Mouse (Mus musculus): ENCODE data around the gene Mettl27. TPM values are rescaled to one million over a fixed set of nuclear protein-coding genes. Genes with fewer than 3 reads are reported as not detected.
A peak's percentile ranks its signal among the peaks of the same experiment; 100 is the strongest.

Gene Mettl27
- polyA plus RNA-seq, 1 experiment from 2014 or later, result 11.8 TPM

- Histone ChIP-seq H3K36me3 (replicated peaks) (no peaks in the 10 kb centered on the region), H3K27me3 (ENCODE audit: poor library complexity, severe bottlenecking) (peaks cover 47% of the 10 kb centered on the region), H3K4me1 (peaks cover 52% of the 10 kb centered on the region), H3K27ac (no peak overlapping the region), H3K4me3 (no peak overlapping the region), H3K9me3 (no peaks in the 10 kb centered on the region)
- 88% methylated on average over 1 of the region's 1 CpGs for WGBS
- no peak for DNase-seq (ENCODE audit: extremely low spot score, low spot score)
Measured at GRCm38 (mm10) chr5:134983111-134983510, 50.9 kb downstream of the Mettl27 start.

GRCm38 (mm10) chr5:134983771-134984170 lies 51.6 kb downstream of the Mettl27 start:
- Histone ChIP-seq H3K9me3 (no peaks in the 10 kb centered on the region), H3K27ac (peak overlapping the region; percentile 40), H3K36me3 (replicated peaks) (no peaks in the 10 kb centered on the region), H3K4me3 (no peak overlapping the region), H3K27me3 (ENCODE audit: poor library complexity, severe bottlenecking) (peaks cover 53% of the 10 kb centered on the region), H3K4me1 (peaks cover 52% of the 10 kb centered on the region)
- no peak for DNase-seq (ENCODE audit: extremely low spot score, low spot score)
- WGBS, result 4% methylated on average over 3 of the region's 3 CpGs

GRCm38 (mm10) chr5:134985633-134986297 lies 53.6 kb downstream of the Mettl27 start, which contains the start of gene Cldn3:
TSS of gene Cldn3 (plus strand) at chr5:134986214.
- H3K4me1 ChIP-seq, result peaks cover 55% of the 10 kb centered on the region
- DNase-seq (ENCODE audit: extremely low spot score, low spot score), result peak; percentile 58
- peaks cover 73% of the 10 kb centered on the region for H3K27me3 ChIP-seq (ENCODE audit: poor library complexity, severe bottlenecking)
- WGBS, result 1% methylated on average over 25 of the region's 25 CpGs
- peak within 1 kb of the TSS; percentile 63; the same call in 1 of the 2 replicates for H3K27ac ChIP-seq
- no peaks in the 10 kb centered on the region for H3K9me3 ChIP-seq
- peak within 1 kb of the TSS; percentile 42 for H3K4me3 ChIP-seq
- H3K36me3 ChIP-seq (replicated peaks), result no peaks in the 10 kb centered on the region

- 4% methylated on average over 79 of the region's 79 CpGs for WGBS
- Histone ChIP-seq H3K36me3 (replicated peaks) (no peaks in the 10 kb centered on the region), H3K9me3 (no peaks in the 10 kb centered on the region), H3K4me1 (peaks cover 55% of the 10 kb centered on the region), H3K27ac (peak overlapping the region; percentile 63; the same call in 1 of the 2 replicates), H3K4me3 (peak overlapping the region; percentile 42), H3K27me3 (ENCODE audit: poor library complexity, severe bottlenecking) (peaks cover 75% of the 10 kb centered on the region)
- peak; percentile 34 for DNase-seq (ENCODE audit: extremely low spot score, low spot score)
Measured at GRCm38 (mm10) chr5:134986298-134987268, 54.4 kb downstream of the Mettl27 start.

- DNase-seq (ENCODE audit: extremely low spot score, low spot score), result no peak
- Histone ChIP-seq H3K27me3 (ENCODE audit: poor library complexity, severe bottlenecking) (peaks cover 68% of the 10 kb centered on the region), H3K4me1 (peaks cover 42% of the 10 kb centered on the region), H3K36me3 (replicated peaks) (no peaks in the 10 kb centered on the region), H3K9me3 (no peaks in the 10 kb centered on the region), H3K4me3 (no peak overlapping the region), H3K27ac (no peak overlapping the region)
- WGBS, result 81% methylated on average over 11 of the region's 11 CpGs
Measured at GRCm38 (mm10) chr5:134989166-134989565, 57.0 kb downstream of the Mettl27 start.

- DNase-seq (ENCODE audit: extremely low spot score, low spot score), result no peak
- Histone ChIP-seq H3K9me3 (no peaks in the 10 kb centered on the region), H3K4me3 (no peak overlapping the region), H3K4me1 (peaks cover 36% of the 10 kb centered on the region), H3K27me3 (ENCODE audit: poor library complexity, severe bottlenecking) (peaks cover 62% of the 10 kb centered on the region), H3K36me3 (replicated peaks) (no peaks in the 10 kb centered on the region), H3K27ac (no peak overlapping the region)
- WGBS, result 64% methylated on average over 6 of the region's 6 CpGs
Measured at GRCm38 (mm10) chr5:134989741-134990140, 57.6 kb downstream of the Mettl27 start.

Other genes with a start within 250 kb of the Mettl27 start
- 6.2 and 7.1 TPM in 2 replicates for gene Limk1, start 243.8 kb upstream of the Mettl27 start, polyA plus RNA-seq (2016; fragmentation: Nextera tagmentation; extraction: Ambion mirVana)
- gene Eln, start 185.0 kb upstream of the Mettl27 start, polyA plus RNA-seq (2016; fragmentation: Nextera tagmentation; extraction: Ambion mirVana), result 1.3 TPM in 2 replicates
- not detected in 2 replicates for gene Tmem270, start 25.6 kb upstream of the Mettl27 start, polyA plus RNA-seq (2016; fragmentation: Nextera tagmentation; extraction: Ambion mirVana)
- gene Cldn13, start 16.8 kb upstream of the Mettl27 start, polyA plus RNA-seq (2016; fragmentation: Nextera tagmentation; extraction: Ambion mirVana), result 2.0 and 4.9 TPM in 2 replicates
- gene Cldn4, start 14.6 kb downstream of the Mettl27 start, polyA plus RNA-seq (2016; fragmentation: Nextera tagmentation; extraction: Ambion mirVana), result 6.2 and 6.3 TPM in 2 replicates
- gene Cldn3, start 53.8 kb downstream of the Mettl27 start, polyA plus RNA-seq (2016; fragmentation: Nextera tagmentation; extraction: Ambion mirVana), result 10.8 and 14.9 TPM in 2 replicates
- gene Abhd11, start 76.8 kb downstream of the Mettl27 start, polyA plus RNA-seq (2016; fragmentation: Nextera tagmentation; extraction: Ambion mirVana), result 40.1 and 40.8 TPM in 2 replicates
- 8.7 and 10.0 TPM in 2 replicates for gene Stx1a, start 91.1 kb downstream of the Mettl27 start, polyA plus RNA-seq (2016; fragmentation: Nextera tagmentation; extraction: Ambion mirVana)
- 25.0 and 26.1 TPM in 2 replicates for gene Dnajc30, start 131.8 kb downstream of the Mettl27 start, polyA plus RNA-seq (2016; fragmentation: Nextera tagmentation; extraction: Ambion mirVana)
- gene Bud23, start 132.6 kb downstream of the Mettl27 start, polyA plus RNA-seq (2016; fragmentation: Nextera tagmentation; extraction: Ambion mirVana), result 172 and 176 TPM in 2 replicates
- 6.6 and 7.7 TPM in 2 replicates for gene Vps37d, start 145.9 kb downstream of the Mettl27 start, polyA plus RNA-seq (2016; fragmentation: Nextera tagmentation; extraction: Ambion mirVana)
- 4.0 and 4.1 TPM in 2 replicates for gene Mlxipl, start 157.5 kb downstream of the Mettl27 start, polyA plus RNA-seq (2016; fragmentation: Nextera tagmentation; extraction: Ambion mirVana)
- 23.8 and 25.0 TPM in 2 replicates for gene Tbl2, start 217.3 kb downstream of the Mettl27 start, polyA plus RNA-seq (2016; fragmentation: Nextera tagmentation; extraction: Ambion mirVana)
- 43.3 and 44.4 TPM in 2 replicates for gene Bcl7b, start 235.9 kb downstream of the Mettl27 start, polyA plus RNA-seq (2016; fragmentation: Nextera tagmentation; extraction: Ambion mirVana)